Mouse (Mus musculus): ENCODE results near the gene Bloc1s5. TPM values are rescaled to one million over a fixed set of nuclear protein-coding genes. Genes with fewer than 3 reads are reported as not detected.
"Not testable (repeated sequence)": the region's sequence is repeated elsewhere in the genome, so short reads cannot be mapped to it uniquely, and the experiment has no call there.

The Bloc1s5 gene
- total RNA-seq, 2 experiments from 2014 or later = 10.2 to 10.8 TPM

GRCm38 (mm10) chr13:38623296-38623695 is 11.6 kb downstream of the Bloc1s5 start:
- DNase-seq (ENCODE audit: low spot score in 2 of 2) = no peak

- DNase-seq (ENCODE audit: low spot score in 2 of 2) = not testable (repeated sequence)
These were observed 16.8 kb downstream of the Bloc1s5 start for GRCm38 (mm10) chr13:38618001-38618630.

- DNase-seq (ENCODE audit: low spot score in 2 of 2) = no peak
These were observed 18.0 kb downstream of the Bloc1s5 start for GRCm38 (mm10) chr13:38616887-38617286.

GRCm38 (mm10) chr13:38615656-38616055 is 19.3 kb downstream of the Bloc1s5 start:
- no peak for DNase-seq (ENCODE audit: low spot score in 2 of 2)

- no peak for DNase-seq (ENCODE audit: low spot score in 2 of 2)
These were observed 20.6 kb downstream of the Bloc1s5 start for GRCm38 (mm10) chr13:38614298-38614697.

GRCm38 (mm10) chr13:38613583-38613982 is 21.3 kb downstream of the Bloc1s5 start:
- no peak for DNase-seq (ENCODE audit: low spot score in 2 of 2)

GRCm38 (mm10) chr13:38612608-38613007 is 22.3 kb downstream of the Bloc1s5 start:
- no peak for DNase-seq (ENCODE audit: low spot score in 2 of 2)

GRCm38 (mm10) chr13:38612179-38612578 is 22.7 kb downstream of the Bloc1s5 start:
- DNase-seq (ENCODE audit: low spot score in 2 of 2) = no peak

GRCm38 (mm10) chr13:38610336-38610735 is 24.6 kb downstream of the Bloc1s5 start:
- no peak for DNase-seq (ENCODE audit: low spot score in 2 of 2)

GRCm38 (mm10) chr13:38607130-38607529 is 27.8 kb downstream of the Bloc1s5 start:
- DNase-seq (ENCODE audit: low spot score in 2 of 2) = no peak

GRCm38 (mm10) chr13:38605353-38605752 is 29.6 kb downstream of the Bloc1s5 start:
- no peak for DNase-seq (ENCODE audit: low spot score in 2 of 2)

- no peak for DNase-seq (ENCODE audit: low spot score in 2 of 2)
These were observed 31.9 kb downstream of the Bloc1s5 start for GRCm38 (mm10) chr13:38602966-38603365.

GRCm38 (mm10) chr13:38602243-38602832 is 32.6 kb downstream of the Bloc1s5 start:
- no peak for DNase-seq (ENCODE audit: low spot score in 2 of 2)

- no peak for DNase-seq (ENCODE audit: low spot score in 2 of 2)
These were observed 34.1 kb downstream of the Bloc1s5 start for GRCm38 (mm10) chr13:38600811-38601210.

GRCm38 (mm10) chr13:38597076-38597475 is 37.8 kb downstream of the Bloc1s5 start:
- DNase-seq (ENCODE audit: low spot score in 2 of 2) = no peak

GRCm38 (mm10) chr13:38596461-38596860 is 38.4 kb downstream of the Bloc1s5 start:
- DNase-seq (ENCODE audit: low spot score in 2 of 2) = no peak

- no peak for DNase-seq (ENCODE audit: low spot score in 2 of 2)
These were observed 41.8 kb downstream of the Bloc1s5 start for GRCm38 (mm10) chr13:38593114-38593513.

- no peak for DNase-seq (ENCODE audit: low spot score in 2 of 2)
These were observed 47.6 kb downstream of the Bloc1s5 start for GRCm38 (mm10) chr13:38587350-38587749.

GRCm38 (mm10) chr13:38586451-38586850 is 48.5 kb downstream of the Bloc1s5 start:
- no peak for DNase-seq (ENCODE audit: low spot score in 2 of 2)

- DNase-seq (ENCODE audit: low spot score in 2 of 2) = no peak
These were observed 52.1 kb downstream of the Bloc1s5 start for GRCm38 (mm10) chr13:38582768-38583167.

- DNase-seq (ENCODE audit: low spot score in 2 of 2) = peak in 1 of 2 experiments; percentile 56
These were observed 54.1 kb downstream of the Bloc1s5 start for GRCm38 (mm10) chr13:38580601-38581457.

GRCm38 (mm10) chr13:38579971-38580600 is 54.8 kb downstream of the Bloc1s5 start:
- no peak for DNase-seq (ENCODE audit: low spot score in 2 of 2)

Data from gastrocnemius, postnatal 4 days (tissue).